Mouse (Mus musculus) layer of hippocampus, adult 18-20 months (tissue): ENCODE results near the gene Gpx7. TPM values are rescaled to one million over a fixed set of nuclear protein-coding genes. Genes with fewer than 3 reads are reported as not detected.
A peak's percentile ranks its signal among the peaks of the same experiment; 100 is the strongest.

Experiments
- DNase-seq, 2 experiments: peaks; one replicate each; pipeline ENCODE4 v3.0.0; 2022; ENCODE audit warnings: low spot score in 2 of 2
- long read RNA-seq: library from polyadenylated mRNA; stranded (forward); transcript quantifications from one replicate; pipeline ENCODE4 v2.0.0, GENCODE M21; 2021
- total RNA-seq, 2 experiments: library from RNA; stranded (reverse); gene quantifications; 2 replicates each; pipeline ENCODE4 v1.2.3; 2021

The Gpx7 gene
- 1 to 10 TPM; 3.1 to 4.7 TPM for total RNA-seq
- long read RNA-seq, partial matches to known transcripts = 0 of 3 reads
- long read RNA-seq, other reads (novel, unspliced or antisense) = 0 of 3 reads

GRCm38 (mm10) chr4:108406861-108407401, at the start of gene Gpx7:
Gene Gpx7 (minus strand): TSS chr4:108406961.
- DNase-seq = no peak

DNA sequence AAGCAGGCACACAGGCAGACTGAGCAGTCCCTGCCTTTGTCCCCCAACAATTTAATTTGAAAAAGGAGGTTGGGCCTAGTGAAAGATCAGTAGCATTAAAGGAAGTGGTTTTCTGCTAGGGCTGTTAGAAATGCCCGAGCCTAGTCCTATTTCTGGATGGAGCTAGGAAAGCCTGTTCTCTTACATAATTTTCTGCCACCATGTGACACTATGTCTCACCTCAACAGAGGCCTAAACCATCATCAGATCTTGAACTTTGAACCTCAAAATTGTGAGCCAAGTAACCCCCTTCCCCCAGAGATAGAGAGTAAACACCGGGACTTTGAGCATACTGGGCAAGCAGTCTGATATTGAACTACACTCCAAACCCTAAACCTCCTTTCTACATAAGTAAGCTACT, 49.3 kb upstream of the Gpx7 start:
- DNase-seq = no peak

GRCm38 (mm10) chr4:108448091-108448490, 41.3 kb upstream of the Gpx7 start:
- DNase-seq = no peak

- no peak for DNase-seq
Observed at GRCm38 (mm10) chr4:108438082-108438840, 31.5 kb upstream of the Gpx7 start.

- DNase-seq = no peak
Observed at GRCm38 (mm10) chr4:108436225-108436624, 29.5 kb upstream of the Gpx7 start.

DNA sequence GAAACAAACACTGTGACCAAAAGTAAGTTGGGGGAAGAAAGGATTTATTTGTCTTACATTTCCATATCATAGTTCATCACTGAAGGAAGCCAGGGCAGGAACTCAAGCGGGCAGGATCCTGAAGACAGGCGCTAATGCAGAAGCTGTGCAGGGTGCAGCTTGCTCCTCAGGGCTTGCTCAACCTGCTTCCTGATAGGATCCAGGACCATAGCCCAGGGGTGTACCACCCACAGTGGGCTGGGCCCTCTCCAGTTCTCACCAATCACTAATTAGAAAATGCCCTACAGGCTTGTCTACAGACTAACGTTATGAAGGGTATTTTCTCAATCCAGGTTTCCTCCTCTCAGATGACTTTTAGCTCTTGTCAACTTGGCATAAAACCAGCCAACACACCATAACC, 28.9 kb upstream of the Gpx7 start:
- no peak for DNase-seq

GRCm38 (mm10) chr4:108434781-108435180, 28.0 kb upstream of the Gpx7 start:
- DNase-seq = no peak

DNA sequence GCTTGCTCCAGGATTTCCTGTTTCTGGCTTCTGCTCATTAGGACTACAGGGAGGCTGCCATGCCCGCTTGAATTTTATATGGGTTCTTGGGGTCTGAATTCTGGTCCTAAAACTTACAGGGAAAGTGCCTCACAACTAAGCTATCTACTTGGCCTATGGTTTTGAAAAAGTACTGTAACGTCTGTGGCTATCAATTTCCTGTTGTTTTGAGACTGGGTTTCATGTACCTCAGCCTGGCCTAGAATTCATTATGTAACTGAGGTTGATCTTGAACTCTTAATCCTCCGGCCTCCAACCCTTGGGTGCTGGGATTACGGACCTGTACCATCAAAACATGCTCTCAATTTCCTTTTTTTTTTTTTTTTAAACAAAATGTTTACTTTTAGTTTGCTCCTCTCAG, 27.5 kb upstream of the Gpx7 start:
- no peak for DNase-seq

DNA sequence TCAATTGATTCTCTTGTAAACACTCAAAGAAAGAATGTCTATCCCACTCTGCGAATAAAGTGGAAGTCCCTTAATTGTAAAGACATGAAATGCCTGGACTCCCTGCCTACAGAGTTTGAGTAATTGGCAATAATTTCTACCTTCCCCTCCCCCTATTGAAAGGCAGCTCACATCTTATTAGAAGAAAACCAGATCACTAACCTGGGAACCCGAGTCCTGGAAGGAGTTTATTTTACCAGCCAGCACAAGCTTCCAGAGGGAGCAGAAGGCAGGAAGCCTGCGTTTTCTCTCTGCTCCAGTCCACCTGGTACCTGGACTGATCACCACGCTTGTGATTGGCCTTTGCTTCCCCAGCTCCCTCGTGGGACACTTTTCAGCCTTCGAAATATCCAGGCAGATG, 26.6 kb upstream of the Gpx7 start:
- no peak for DNase-seq

GRCm38 (mm10) chr4:108431561-108431936, 24.8 kb upstream of the Gpx7 start:
- DNase-seq = no peak

- DNase-seq = no peak
Observed at GRCm38 (mm10) chr4:108430656-108431560, 24.1 kb upstream of the Gpx7 start.

DNA sequence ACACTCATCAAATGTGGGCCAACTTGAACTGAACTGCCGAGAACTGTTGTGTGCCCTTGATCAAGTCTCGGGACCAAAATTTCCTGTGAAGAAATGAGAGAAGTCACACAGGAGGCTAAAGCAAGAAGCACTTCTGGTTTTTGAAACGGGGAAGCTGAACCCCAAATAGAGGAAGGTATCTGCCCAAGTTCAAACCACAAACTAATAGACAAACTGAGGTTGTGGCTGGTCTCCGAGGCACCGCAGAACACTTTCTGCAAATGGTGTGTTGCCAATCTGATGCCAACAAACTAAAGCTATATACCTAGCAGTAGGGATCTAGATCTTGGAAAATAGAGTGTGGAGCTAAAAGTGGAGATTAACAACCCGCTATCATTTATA, 21.6 kb upstream of the Gpx7 start:
- DNase-seq = no peak

DNA sequence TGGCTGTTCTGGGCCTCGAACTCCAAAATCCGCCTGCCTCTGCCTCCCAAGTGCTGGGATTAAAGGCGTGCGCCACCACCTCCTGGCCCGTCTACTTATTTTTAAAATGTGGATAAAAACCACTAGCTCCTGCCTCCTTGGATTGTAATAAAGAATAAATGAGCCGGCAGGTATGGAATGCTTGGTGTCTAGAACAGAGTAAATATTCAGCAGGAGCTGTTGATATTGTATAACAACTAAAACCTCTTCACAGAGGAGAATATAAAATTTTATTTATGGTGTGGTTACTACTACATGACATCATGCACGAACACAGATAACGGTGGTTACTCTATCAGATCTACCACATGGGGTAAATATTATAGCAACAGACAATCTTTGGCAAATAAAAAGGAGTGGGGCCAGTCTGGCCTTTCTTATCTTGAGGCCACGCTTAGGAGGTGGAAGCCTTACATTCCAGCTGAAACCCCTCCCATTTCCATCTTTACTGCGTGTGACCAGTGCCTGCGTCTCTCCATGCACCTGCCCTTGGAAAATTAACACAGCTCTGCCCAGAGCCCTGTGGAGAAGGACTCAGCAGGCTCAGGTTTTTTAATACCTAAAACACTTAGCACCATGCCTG, 21.1 kb upstream of the Gpx7 start:
- DNase-seq = no peak

DNA sequence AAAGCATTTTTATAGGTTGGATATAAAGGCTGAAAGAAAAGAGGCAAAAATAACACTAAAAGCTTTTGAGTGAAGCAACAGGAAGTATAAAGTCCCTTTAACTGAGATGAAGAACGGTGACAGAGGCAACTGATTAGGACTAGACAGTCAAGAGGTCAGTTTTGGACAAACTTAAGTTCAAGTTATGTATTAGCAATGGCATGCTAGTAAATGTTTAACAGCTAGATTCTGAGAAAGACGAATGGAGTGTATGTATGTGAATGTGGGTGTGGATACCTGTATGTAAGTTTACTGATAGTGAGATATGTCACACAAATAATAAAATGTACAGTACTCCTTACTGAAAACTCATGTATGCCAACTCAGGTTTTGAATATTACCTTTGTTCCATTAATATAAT, 17.8 kb upstream of the Gpx7 start:
- DNase-seq = no peak

- no peak for DNase-seq
Observed at GRCm38 (mm10) chr4:108407621-108408020, 860 bp upstream of the Gpx7 start.

- DNase-seq = peak; percentile 25 to 59
Observed at GRCm38 (mm10) chr4:108406138-108406860, 462 bp downstream of the Gpx7 start.

- no peak for DNase-seq
Observed at GRCm38 (mm10) chr4:108405766-108406137, 1.0 kb downstream of the Gpx7 start.

DNA sequence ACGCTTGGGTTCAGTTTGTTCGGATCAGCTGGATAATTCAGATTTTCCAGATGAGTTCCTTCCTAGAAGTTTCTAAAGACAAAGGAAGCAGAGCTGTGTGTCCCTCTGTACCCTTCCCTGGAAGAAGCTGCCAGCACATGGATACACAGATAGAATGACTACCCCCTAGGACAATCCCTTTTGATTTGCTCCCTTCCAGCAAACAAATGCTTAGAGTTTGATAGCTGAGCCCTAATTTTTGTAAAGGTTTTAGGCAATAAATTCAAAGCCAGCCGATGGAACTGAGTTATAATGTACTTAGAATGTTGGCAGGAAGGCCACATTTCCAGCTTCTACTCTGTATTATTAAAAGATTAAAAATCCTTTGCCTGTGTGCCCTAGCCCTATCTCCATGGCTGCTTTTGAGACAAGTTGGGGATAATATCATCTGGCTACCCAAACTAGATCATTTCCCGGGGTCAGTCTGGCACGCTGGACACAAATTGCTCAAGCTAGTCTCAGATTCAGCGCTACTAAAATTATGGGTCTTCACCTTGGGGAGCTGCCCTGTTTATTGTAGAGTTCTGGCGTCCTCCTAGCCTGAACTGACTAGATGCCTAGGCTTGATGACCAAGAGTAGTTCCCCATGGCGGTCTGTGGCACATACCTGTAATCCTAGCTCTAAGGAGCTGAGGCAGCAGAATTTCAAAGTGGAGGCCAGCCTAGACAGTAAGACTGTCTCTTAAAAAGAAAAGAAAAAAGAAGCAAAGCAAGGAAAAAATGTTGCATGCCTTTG, 2.7 kb downstream of the Gpx7 start:
- no peak for DNase-seq

DNA sequence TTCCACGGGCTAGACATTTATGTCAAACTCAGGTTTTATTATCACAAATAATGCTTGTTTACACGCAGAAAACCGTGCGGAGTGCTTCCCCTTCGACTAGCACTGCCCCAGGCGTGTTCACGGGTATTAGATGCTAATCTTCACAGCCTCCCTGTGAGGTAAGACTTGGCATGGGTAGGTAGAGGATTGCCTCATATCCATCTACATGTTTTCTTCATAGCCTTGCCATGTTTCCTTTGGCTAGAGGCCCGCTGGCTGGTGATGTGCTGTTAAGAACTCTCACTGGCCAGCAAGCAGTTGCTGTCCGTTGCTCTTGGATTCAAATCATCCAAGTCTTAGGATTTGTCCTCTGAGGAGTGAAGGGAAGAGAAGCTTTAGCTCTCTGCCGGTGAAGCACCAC, 6.4 kb downstream of the Gpx7 start:
- no peak for DNase-seq

DNA sequence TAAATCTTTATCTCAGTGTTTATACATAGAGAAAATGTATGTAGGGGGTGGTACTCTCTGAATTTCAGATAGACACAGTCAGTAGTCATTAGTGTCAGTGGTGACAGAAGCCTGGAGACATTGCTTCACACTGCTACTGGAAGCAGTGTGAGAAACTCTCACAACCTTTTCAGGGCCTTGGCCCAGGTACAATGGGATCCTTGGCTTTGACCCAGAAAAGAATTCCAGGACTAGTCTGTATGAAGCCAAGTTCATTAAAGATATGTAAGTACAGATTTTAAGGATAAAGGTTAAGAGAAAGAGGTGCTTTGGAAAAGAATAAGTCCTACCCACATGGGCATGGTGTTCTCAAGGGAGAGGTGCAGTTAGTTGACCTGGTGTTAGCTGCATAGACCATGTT, 12.5 kb downstream of the Gpx7 start:
- DNase-seq = no peak
